Mouse (Mus musculus) gastrocnemius, adult 2 months (tissue): Measurements from ENCODE around the gene Polr2f. TPM values are rescaled to one million over a fixed set of nuclear protein-coding genes. Genes with fewer than 3 reads are reported as not detected.

Experiments
- DNase-seq: peaks from one replicate; pipeline ENCODE4 v3.0.0; 2022
- H3K27ac ChIP-seq: fragments of 200-600 bp; 2 replicates; pipeline ENCODE4 v1.8.1; 2022; ENCODE audit warnings: mild to moderate bottlenecking
- H3K4me3 ChIP-seq: fragments of 200-600 bp; 2 replicates; pipeline ENCODE4 v1.8.1; 2022; ENCODE audit warnings: mild to moderate bottlenecking, moderate library complexity
- CTCF ChIP-seq: fragments of 200-600 bp; IDR thresholded peaks from 2 replicates; pipeline ENCODE4 v1.8.1; 2022; ENCODE audit warnings: antibody characterized with exemption, mild to moderate bottlenecking, moderate library complexity
- intact Hi-C: fragments of 180-260 bp; cut with DNase I; formaldehyde crosslinking; loops from one replicate; pipeline ENCODE4 v1.15.1; 2025
- total RNA-seq, 2 experiments: library from RNA; stranded (reverse); gene quantifications; 2 replicates each; pipeline ENCODE4 v1.2.3; 2021

Polr2f gene
- total RNA-seq, 2 experiments from 2014 or later: 61.0 to 87.7 TPM

DNA sequence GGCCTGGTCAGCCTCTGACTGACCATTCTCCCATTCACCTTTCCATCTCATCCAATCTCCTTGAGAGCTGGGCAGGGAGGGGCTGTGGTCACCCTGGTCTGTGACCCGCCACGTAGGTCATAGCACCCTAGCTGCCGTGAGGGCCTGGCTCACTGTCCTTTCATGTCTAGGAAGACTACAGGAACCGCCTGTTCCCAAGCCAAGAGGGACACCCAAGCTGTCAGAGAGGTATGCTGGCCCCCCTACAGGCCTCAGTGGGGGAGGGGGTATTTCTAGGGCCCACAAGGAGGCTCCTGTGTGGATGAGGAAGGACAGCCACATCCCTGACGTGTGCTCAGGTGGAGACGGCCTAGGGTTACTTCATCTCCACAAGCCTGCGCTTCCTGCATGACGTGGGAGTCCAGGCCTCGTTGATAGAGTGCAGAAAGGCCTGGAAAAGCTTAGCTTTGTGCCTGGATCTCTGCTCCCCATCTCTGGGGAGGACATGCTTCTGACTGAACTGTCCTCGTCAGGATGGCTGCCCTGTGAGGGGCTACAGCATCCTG, 16.4 kb upstream of the Polr2f start:
- H3K4me3 ChIP-seq: no peak overlapping the region
- intact Hi-C loops: no loop called here
- no peak for DNase-seq
- H3K27ac ChIP-seq: peak overlapping the region; percentile 83
- no peak for TF ChIP-seq CTCF

GRCm38 (mm10) chr15:79126217-79126932, 14.4 kb upstream of the Polr2f start:
- Histone ChIP-seq H3K27ac (no peak overlapping the region), H3K4me3 (no peak overlapping the region)
- peak; percentile 76 for TF ChIP-seq CTCF
- DNase-seq: peak; percentile 72
- intact Hi-C loops: loop anchor here (2.0 to 5.0 kb wide), 2 partner anchors 22 to 34 kb away; no protein-coding TSS in a partner anchor

DNA sequence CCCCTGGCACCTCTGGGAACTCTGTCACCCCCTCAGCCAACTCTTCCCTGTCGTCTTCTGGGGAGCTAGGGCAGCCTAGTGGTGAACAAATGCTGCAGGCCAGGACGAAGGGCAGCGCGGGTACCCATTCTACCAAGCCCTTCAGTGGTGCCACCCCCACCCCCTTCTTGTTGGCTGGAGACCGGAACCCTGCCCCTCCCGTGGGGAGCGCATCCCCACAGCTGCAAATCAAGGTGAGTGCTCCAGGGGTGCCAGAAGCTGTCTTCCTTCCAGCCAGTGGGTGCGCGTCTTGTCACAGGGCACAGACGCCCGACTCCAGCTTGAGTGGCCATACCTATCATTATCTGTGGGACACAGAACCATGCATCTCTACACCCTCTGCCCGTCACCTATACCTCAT, 13.7 kb upstream of the Polr2f start:
- intact Hi-C loops: loop anchor here (2.0 to 5.0 kb wide), 2 partner anchors 22 to 35 kb away; no protein-coding TSS in a partner anchor
- TF ChIP-seq CTCF: no peak
- no peak for DNase-seq
- Histone ChIP-seq H3K4me3 (no peak overlapping the region), H3K27ac (no peak overlapping the region)

DNA sequence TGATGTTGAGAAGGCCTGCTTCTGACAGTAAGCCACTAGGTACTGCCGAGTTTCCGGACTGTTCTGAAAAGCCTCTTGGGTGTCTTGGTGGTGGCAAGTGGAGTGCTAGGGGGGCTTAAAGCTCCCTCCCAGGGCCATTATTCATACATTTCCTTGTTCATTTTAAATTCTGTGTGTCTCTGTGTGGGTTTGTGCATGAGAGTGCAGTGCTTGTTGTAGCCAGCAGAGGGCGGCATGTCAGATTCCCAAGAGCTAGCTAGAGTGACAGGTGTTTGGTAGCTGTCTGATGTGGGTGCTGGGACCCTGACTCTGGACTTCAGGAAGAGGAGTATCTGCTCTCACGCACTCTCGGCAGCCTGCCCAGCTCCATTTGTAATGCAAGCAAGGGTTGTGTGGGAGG, 12.6 kb upstream of the Polr2f start:
- peak; percentile 57 for TF ChIP-seq CTCF
- intact Hi-C loops: loop anchor here (5.0 kb wide), 1 partner anchor 36 kb away; no protein-coding TSS in a partner anchor
- Histone ChIP-seq H3K4me3 (no peak overlapping the region), H3K27ac (no peak overlapping the region)
- no peak for DNase-seq

- DNase-seq: no peak
- peak overlapping the region; percentile 91 for H3K27ac ChIP-seq
- intact Hi-C loops: loop anchor here (5.0 kb wide), 1 partner anchor 37 kb away; no protein-coding TSS in a partner anchor
- TF ChIP-seq CTCF: no peak
- H3K4me3 ChIP-seq: no peak overlapping the region
These were observed 11.5 kb upstream of the Polr2f start for GRCm38 (mm10) chr15:79129311-79129710.

DNA sequence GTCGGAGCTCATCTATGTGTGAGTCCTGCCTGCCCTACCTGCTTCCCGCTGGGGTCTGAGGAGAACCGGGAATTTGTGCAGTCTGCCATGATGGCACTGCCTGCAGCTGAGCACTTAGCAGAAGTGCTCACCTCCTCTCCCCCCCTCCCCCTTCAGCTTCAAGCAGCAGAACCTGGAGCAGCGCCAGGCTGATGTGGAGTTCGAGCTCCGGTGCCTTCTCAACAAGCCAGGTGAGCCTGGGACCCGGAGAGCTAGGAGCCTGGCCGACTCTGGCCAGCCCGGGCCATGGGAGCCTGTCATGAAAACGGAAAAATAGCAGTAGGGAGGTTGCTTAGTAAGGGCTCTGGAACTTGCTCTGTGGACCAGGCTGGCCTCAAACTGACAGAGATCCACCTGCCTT, 10.0 kb upstream of the Polr2f start:
- Histone ChIP-seq H3K27ac (peak overlapping the region; percentile 91), H3K4me3 (no peak overlapping the region)
- TF ChIP-seq CTCF: no peak
- DNase-seq: peak; percentile 54
- intact Hi-C loops: no loop called here

- intact Hi-C loops: no loop called here
- peak overlapping the region; percentile 56 for H3K4me3 ChIP-seq
- peak; percentile 91 for DNase-seq
- TF ChIP-seq CTCF: no peak
- peak overlapping the region; percentile 91 for H3K27ac ChIP-seq
These were observed 9.4 kb upstream of the Polr2f start for GRCm38 (mm10) chr15:79131442-79131841.

DNA sequence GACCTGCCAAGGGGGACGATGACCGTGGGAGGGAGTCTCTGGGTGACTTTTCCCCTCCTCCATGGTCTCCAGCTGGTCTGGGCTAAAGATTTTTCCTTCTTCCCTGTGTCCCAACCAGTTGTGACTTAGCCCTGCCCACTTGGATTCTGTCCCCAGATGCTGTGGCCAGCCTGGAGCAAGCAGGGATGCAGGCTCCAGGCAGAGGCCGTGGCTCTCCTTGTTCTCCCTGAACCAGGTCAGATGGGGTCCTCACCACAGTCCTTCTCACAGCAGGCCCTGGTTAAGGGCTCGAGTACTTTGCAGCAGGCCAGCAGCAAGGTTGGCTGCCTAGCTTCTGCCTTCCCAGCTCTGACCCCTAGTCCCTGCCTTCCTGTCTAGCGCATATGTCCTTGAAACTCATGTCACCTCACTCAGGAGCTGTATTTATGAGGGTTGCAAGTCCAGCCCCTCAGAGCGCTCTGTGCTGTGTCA, 7.6 kb upstream of the Polr2f start:
- DNase-seq: peak; percentile 64
- no peak for TF ChIP-seq CTCF
- Histone ChIP-seq H3K27ac (peak overlapping the region; percentile 91), H3K4me3 (no peak overlapping the region)
- intact Hi-C loops: no loop called here

- DNase-seq: no peak
- intact Hi-C loops: no loop called here
- no peak overlapping the region for H3K27ac ChIP-seq
- TF ChIP-seq CTCF: no peak
- no peak overlapping the region for H3K4me3 ChIP-seq
These were observed 6.1 kb upstream of the Polr2f start for GRCm38 (mm10) chr15:79134496-79135270.

DNA sequence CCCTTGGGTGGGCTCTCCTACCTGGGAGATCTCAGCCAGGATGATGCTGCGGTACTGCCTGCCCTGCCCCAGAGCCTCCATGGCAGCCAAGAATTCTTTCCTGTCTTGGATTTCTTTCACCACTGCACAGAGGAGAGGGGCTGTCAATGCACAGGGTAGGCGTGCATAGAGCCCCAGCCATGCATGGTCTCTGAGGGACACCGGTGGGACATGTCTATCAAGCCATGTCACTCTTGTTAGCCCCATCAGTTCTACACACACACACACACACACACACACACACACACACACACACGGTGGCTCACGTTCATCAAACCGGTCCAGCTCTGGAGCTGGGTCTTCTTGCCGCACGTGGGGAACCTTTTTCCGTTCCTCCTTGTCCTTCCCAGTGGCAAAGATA, 5.5 kb upstream of the Polr2f start:
- no peak for TF ChIP-seq CTCF
- Histone ChIP-seq H3K27ac (no peak overlapping the region), H3K4me3 (no peak overlapping the region)
- intact Hi-C loops: no loop called here
- no peak for DNase-seq

DNA sequence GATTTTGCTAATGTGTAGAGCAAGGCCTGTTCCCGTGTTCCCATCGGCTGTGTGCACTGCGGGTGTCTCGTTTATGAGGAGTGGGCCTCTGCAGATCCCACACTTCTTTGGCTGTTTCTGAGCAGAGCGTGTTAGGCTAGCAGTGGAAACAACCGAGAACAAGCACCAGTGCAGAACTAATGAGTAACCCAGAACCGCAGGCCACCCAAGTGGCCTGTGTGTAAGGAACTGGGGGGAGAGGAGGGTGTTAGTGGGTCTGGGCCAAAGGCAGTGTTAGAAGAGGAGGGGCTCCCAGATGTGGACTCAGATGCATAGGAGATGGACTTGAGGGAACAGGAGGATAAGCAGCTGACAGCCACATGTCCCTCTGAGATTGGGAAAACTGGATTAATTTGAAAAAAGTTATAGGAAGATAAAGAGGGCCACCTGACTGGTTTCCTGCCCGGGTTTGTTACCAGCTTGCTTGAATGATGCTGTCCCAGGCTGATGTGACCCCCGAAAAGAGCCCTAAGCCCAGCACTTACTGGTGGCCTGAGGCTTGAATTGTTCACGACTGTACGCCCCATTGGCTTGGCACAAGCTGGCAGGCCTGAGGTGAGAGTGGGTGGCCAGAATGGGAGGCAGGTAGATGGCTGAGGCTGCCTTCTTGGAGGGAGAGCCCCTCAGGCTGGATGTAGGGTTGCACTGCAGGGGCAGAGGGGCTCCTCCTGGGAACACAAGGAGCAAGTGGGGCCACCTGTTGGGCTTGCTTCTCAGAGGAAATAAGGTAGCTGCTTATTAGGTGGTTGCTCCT, 4.8 kb upstream of the Polr2f start:
- H3K27ac ChIP-seq: no peak overlapping the region
- no peak overlapping the region for H3K4me3 ChIP-seq
- TF ChIP-seq CTCF: no peak
- no peak for DNase-seq
- intact Hi-C loops: no loop called here

GRCm38 (mm10) chr15:79139640-79140039, 1.2 kb upstream of the Polr2f start:
- intact Hi-C loops: no loop called here
- no peak for DNase-seq
- Histone ChIP-seq H3K27ac (no peak overlapping the region), H3K4me3 (no peak overlapping the region)
- TF ChIP-seq CTCF: peak; percentile 56
